Mouse (Mus musculus) cerebellum, adult 2 months (tissue): ENCODE measurements around the gene Klhl6.

Experiments used
- CTCF ChIP-seq: fragments of 200-500 bp; IDR thresholded peaks from 2 replicates; pipeline ENCODE4 v1.5.1; 2011; ENCODE audit warnings: low read depth, mild to moderate bottlenecking, control low read depth, low read length, moderate library complexity, borderline replicate concordance; ENCODE audit not compliant: insufficient read depth
- POLR2A ChIP-seq: fragments of 200-500 bp; IDR thresholded peaks from 2 replicates; pipeline ENCODE4 v1.6.1; 2011; ENCODE audit warnings: low read length, control low read depth, borderline replicate concordance; ENCODE audit not compliant: insufficient read depth

DNA sequence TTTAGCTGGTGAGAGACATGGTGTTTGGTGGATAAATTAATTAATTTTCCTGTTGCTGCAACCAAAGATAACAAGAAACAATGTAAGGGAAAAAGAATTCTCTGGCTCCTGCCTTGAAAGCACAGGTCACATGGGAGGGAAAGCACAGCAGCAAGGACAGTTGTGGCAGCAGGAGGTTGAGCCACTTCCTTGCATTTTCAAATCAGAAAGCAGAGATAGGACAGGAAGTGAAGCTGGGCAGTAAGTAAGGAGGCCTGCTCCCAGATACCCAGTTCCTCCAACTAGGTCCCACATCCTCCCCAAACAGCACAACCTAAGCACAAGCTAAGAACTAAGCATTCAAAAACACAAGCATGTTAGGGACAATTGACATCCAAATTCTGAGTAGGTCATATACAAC is 15.9 kb downstream of the Klhl6 start:
- TF ChIP-seq CTCF (no peak), POLR2A (no peak)
